Mouse (Mus musculus): ENCODE measurements around the gene Ccdc187. TPM values are rescaled to one million over a fixed set of nuclear protein-coding genes. Genes with fewer than 3 reads are reported as not detected.

Ccdc187 gene
- polyA plus RNA-seq, 1 experiment, result 0.02 TPM

DNA sequence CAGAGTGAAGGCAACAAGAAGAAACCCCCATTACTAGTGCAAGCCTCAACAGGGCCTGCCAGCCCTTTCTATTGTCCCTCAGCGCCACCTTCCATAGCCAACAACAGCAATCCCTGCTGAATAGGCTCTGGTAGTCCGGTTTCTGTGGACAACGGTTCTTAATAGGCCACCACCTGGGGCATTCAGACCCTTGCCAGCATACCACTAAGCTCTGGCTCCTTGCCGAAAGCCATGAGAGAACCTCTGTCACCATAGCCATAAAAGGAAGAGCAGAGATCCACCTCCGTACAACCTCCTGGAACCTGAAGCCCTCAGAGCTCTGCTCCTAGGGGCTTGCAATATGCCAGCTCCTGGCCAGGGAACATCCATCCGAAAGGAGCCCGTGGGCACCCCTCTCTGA lies 5.0 kb upstream of the Ccdc187 start:
- H3K27ac ChIP-seq (ENCODE audit: insufficient read depth, low read depth, low read length), result no peak overlapping the region
- H3K4me1 ChIP-seq (ENCODE audit: control insufficient read depth, insufficient read depth, low read length), result no peaks in the 10 kb centered on the region
- no peak for TF ChIP-seq POLR2A (IDR thresholded peaks at IDR 0.05; ENCODE audit: low read depth, low read length)
- no peak for TF ChIP-seq CTCF (conservative IDR thresholded peaks at IDR 0.05; ENCODE audit: insufficient read depth, insufficient read length, low read depth, low read length)
- DNase-seq, result no peak
- WGBS, result 69% methylated on average over 7 of the region's 7 CpGs
- H3K4me3 ChIP-seq (ENCODE audit: insufficient read depth, low read depth, low read length), result no peak overlapping the region
- no peaks in the 10 kb centered on the region for H3K36me3 ChIP-seq (ENCODE audit: control insufficient read depth, insufficient read depth, low read length)
- no peaks in the 10 kb centered on the region for H3K27me3 ChIP-seq (replicated peaks; ENCODE audit: control insufficient read depth, insufficient read depth, low read length)

GRCm38 (mm10) chr2:26298856-26299230 lies 4.5 kb upstream of the Ccdc187 start:
- TF ChIP-seq CTCF (conservative IDR thresholded peaks at IDR 0.05; ENCODE audit: insufficient read depth, insufficient read length, low read depth, low read length) (no peak), POLR2A (IDR thresholded peaks at IDR 0.05; ENCODE audit: low read depth, low read length) (no peak)
- no peaks in the 10 kb centered on the region for H3K4me1 ChIP-seq (ENCODE audit: control insufficient read depth, insufficient read depth, low read length)
- H3K4me3 ChIP-seq (ENCODE audit: insufficient read depth, low read depth, low read length), result no peak overlapping the region
- 33% methylated on average over 4 of the region's 4 CpGs for WGBS
- H3K36me3 ChIP-seq (ENCODE audit: control insufficient read depth, insufficient read depth, low read length), result no peaks in the 10 kb centered on the region
- DNase-seq, result no peak
- H3K27me3 ChIP-seq (replicated peaks; ENCODE audit: control insufficient read depth, insufficient read depth, low read length), result no peaks in the 10 kb centered on the region
- H3K27ac ChIP-seq (ENCODE audit: insufficient read depth, low read depth, low read length), result no peak overlapping the region

GRCm38 (mm10) chr2:26298208-26298855 lies 4.0 kb upstream of the Ccdc187 start:
- DNase-seq, result no peak
- no peaks in the 10 kb centered on the region for H3K36me3 ChIP-seq (ENCODE audit: control insufficient read depth, insufficient read depth, low read length)
- H3K4me3 ChIP-seq (ENCODE audit: insufficient read depth, low read depth, low read length), result no peak overlapping the region
- H3K27me3 ChIP-seq (replicated peaks; ENCODE audit: control insufficient read depth, insufficient read depth, low read length), result no peaks in the 10 kb centered on the region
- H3K27ac ChIP-seq (ENCODE audit: insufficient read depth, low read depth, low read length), result no peak overlapping the region
- H3K4me1 ChIP-seq (ENCODE audit: control insufficient read depth, insufficient read depth, low read length), result no peaks in the 10 kb centered on the region
- WGBS, result 18% methylated on average over 10 of the region's 10 CpGs
- TF ChIP-seq POLR2A (IDR thresholded peaks at IDR 0.05; ENCODE audit: low read depth, low read length) (no peak), CTCF (conservative IDR thresholded peaks at IDR 0.05; ENCODE audit: insufficient read depth, insufficient read length, low read depth, low read length) (no peak)

DNA sequence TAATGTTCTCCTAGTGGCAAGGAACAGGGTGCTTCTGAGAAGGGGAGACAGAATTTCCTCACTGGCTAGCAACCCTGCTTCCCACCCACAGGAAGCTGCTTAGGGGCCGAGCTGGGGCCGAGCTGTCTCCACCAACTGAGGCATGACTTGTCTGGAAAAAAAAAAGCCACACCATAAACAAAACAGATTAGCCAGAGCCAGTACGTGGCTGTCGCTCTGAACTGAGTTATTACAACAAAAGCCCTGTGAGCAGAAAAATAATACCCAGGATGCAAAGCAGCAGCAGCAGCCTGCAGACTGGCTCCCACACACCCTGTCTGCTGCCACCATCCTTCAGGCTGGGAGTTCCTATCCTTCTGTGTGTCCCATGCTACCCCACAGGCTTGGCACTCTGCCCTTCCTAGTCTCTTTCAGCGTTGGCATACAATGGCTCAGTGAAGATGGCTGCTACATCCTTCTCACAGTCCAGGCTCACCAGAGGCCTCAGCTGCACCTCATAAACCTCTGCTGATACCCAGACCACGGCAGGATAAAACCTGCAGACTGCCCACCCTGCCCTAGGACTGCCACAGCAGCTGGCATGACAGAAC lies 2.3 kb upstream of the Ccdc187 start:
- TF ChIP-seq CTCF (conservative IDR thresholded peaks at IDR 0.05; ENCODE audit: insufficient read depth, insufficient read length, low read depth, low read length) (no peak), POLR2A (IDR thresholded peaks at IDR 0.05; ENCODE audit: low read depth, low read length) (no peak)
- DNase-seq, result no peak
- no peaks in the 10 kb centered on the region for H3K27me3 ChIP-seq (replicated peaks; ENCODE audit: control insufficient read depth, insufficient read depth, low read length)
- no peaks in the 10 kb centered on the region for H3K4me1 ChIP-seq (ENCODE audit: control insufficient read depth, insufficient read depth, low read length)
- H3K4me3 ChIP-seq (ENCODE audit: insufficient read depth, low read depth, low read length), result no peak overlapping the region
- WGBS, result 25% methylated on average over 6 of the region's 6 CpGs
- H3K36me3 ChIP-seq (ENCODE audit: control insufficient read depth, insufficient read depth, low read length), result no peaks in the 10 kb centered on the region
- H3K27ac ChIP-seq (ENCODE audit: insufficient read depth, low read depth, low read length), result no peak overlapping the region

DNA sequence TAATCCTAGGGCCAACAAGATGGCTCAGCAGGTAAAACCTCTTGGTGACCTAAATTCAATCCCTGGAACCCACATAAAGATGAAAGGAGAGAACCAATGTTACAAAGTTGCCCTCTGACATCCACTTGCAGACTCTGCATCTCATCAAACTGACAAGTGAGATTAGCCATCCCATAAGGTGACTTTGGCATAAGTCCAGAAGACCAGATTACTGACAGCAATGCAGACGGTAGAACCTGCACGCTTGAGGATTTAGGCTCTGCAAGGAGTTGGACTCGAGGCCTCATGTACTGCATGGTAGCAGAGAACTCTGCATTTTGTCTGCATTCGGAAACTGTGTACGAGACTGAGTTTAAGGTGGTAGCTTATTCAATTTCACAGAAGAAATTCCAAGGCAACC lies 4.2 kb downstream of the Ccdc187 start:
- no peak for TF ChIP-seq CTCF (conservative IDR thresholded peaks at IDR 0.05; ENCODE audit: insufficient read depth, insufficient read length, low read depth, low read length)
- no peak for TF ChIP-seq POLR2A (IDR thresholded peaks at IDR 0.05; ENCODE audit: low read depth, low read length)
- no peaks in the 10 kb centered on the region for H3K4me1 ChIP-seq (ENCODE audit: control insufficient read depth, insufficient read depth, low read length)
- H3K27me3 ChIP-seq (replicated peaks; ENCODE audit: control insufficient read depth, insufficient read depth, low read length), result no peaks in the 10 kb centered on the region
- no peak overlapping the region for H3K4me3 ChIP-seq (ENCODE audit: insufficient read depth, low read depth, low read length)
- no peak for DNase-seq
- H3K36me3 ChIP-seq (ENCODE audit: control insufficient read depth, insufficient read depth, low read length), result no peaks in the 10 kb centered on the region
- WGBS, result 88% methylated on average over 5 of the region's 5 CpGs
- H3K27ac ChIP-seq (ENCODE audit: insufficient read depth, low read depth, low read length), result no peak overlapping the region

DNA sequence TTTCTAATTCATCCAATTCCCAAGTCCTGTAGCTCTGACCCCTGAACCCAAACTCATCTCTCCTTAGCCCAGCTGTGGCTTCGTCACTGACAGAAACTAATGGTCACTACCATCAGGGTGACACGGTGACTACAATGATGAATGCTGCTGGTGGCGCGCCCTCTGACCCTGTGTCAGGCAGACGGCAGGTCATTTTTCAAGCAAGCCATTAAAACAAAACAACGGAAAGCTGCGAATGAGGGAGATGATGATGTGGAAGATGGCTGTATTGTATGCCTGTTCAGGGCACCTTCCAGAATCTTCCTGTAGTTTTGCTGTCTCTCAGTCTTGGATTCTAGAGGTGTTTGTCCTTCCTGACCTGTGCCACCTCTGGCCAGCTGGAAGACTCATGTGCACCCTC lies 8.0 kb downstream of the Ccdc187 start:
- 47% methylated on average over 7 of the region's 7 CpGs for WGBS
- TF ChIP-seq POLR2A (IDR thresholded peaks at IDR 0.05; ENCODE audit: low read depth, low read length), result no peak
- TF ChIP-seq CTCF (conservative IDR thresholded peaks at IDR 0.05; ENCODE audit: insufficient read depth, insufficient read length, low read depth, low read length), result no peak
- Histone ChIP-seq H3K27me3 (replicated peaks; ENCODE audit: control insufficient read depth, insufficient read depth, low read length) (no peaks in the 10 kb centered on the region), H3K27ac (ENCODE audit: insufficient read depth, low read depth, low read length) (no peak overlapping the region), H3K4me1 (ENCODE audit: control insufficient read depth, insufficient read depth, low read length) (no peaks in the 10 kb centered on the region), H3K36me3 (ENCODE audit: control insufficient read depth, insufficient read depth, low read length) (no peaks in the 10 kb centered on the region), H3K4me3 (ENCODE audit: insufficient read depth, low read depth, low read length) (no peak overlapping the region)
- no peak for DNase-seq

- WGBS, result 55% methylated on average over 7 of the region's 7 CpGs
- DNase-seq, result no peak
Observed at GRCm38 (mm10) chr2:26285804-26286203, 8.6 kb downstream of the Ccdc187 start.

More at GRCm38 (mm10) chr2:26285804-26286203, 8.6 kb downstream of the Ccdc187 start:
- H3K4me1 ChIP-seq (ENCODE audit: control insufficient read depth, insufficient read depth, low read length), result no peaks in the 10 kb centered on the region
- H3K27ac ChIP-seq (ENCODE audit: insufficient read depth, low read depth, low read length), result no peak overlapping the region
- TF ChIP-seq POLR2A (IDR thresholded peaks at IDR 0.05; ENCODE audit: low read depth, low read length), result no peak
- H3K27me3 ChIP-seq (replicated peaks; ENCODE audit: control insufficient read depth, insufficient read depth, low read length), result no peaks in the 10 kb centered on the region
- H3K36me3 ChIP-seq (ENCODE audit: control insufficient read depth, insufficient read depth, low read length), result no peaks in the 10 kb centered on the region
- H3K4me3 ChIP-seq (ENCODE audit: insufficient read depth, low read depth, low read length), result no peak overlapping the region

Measured in kidney, adult 2 months (tissue).